Mouse (Mus musculus): ENCODE data around the gene Col2a1. TPM values are rescaled to one million over a fixed set of nuclear protein-coding genes. Genes with fewer than 3 reads are reported as not detected.
A peak's percentile ranks its signal among the peaks of the same experiment; 100 is the strongest.

Col2a1 gene
- polyA plus RNA-seq, 1 experiment from 2014 or later: 1.1 TPM

GRCm38 (mm10) chr15:98001321-98002112 is 3.0 kb downstream of the Col2a1 start:
- H3K9ac ChIP-seq: no peak overlapping the region
- WGBS (ENCODE audit: insufficient replicate concordance): 2% methylated on average over 37 of the region's 37 CpGs
- no peaks in the 10 kb centered on the region for H3K36me3 ChIP-seq
- no peak for ATAC-seq
- H3K4me3 ChIP-seq: peak overlapping the region; percentile 23
- H3K27me3 ChIP-seq (replicated peaks): peaks cover 100% of the 10 kb centered on the region
- no peaks in the 10 kb centered on the region for H3K9me3 ChIP-seq (replicated peaks)
- H3K27ac ChIP-seq: no peak overlapping the region
- peak overlapping the region; percentile 36 for H3K4me2 ChIP-seq
- H3K4me1 ChIP-seq: peaks cover 29% of the 10 kb centered on the region

- no peaks in the 10 kb centered on the region for H3K9me3 ChIP-seq (replicated peaks)
- 4% methylated on average over 7 of the region's 7 CpGs for whole genome bisulfite sequencing (ENCODE audit: insufficient replicate concordance)
- H3K36me3 ChIP-seq: no peaks in the 10 kb centered on the region
- H3K4me2 ChIP-seq: no peak overlapping the region
- H3K27ac ChIP-seq: no peak overlapping the region
- no peak overlapping the region for H3K4me3 ChIP-seq
- H3K9ac ChIP-seq: no peak overlapping the region
- peaks cover 93% of the 10 kb centered on the region for H3K27me3 ChIP-seq (replicated peaks)
- no peak for ATAC-seq
- H3K4me1 ChIP-seq: peaks cover 28% of the 10 kb centered on the region
These were observed 4.5 kb downstream of the Col2a1 start for GRCm38 (mm10) chr15:97999991-98000390.

- Histone ChIP-seq H3K9me3 (replicated peaks) (no peaks in the 10 kb centered on the region), H3K4me3 (no peak overlapping the region), H3K9ac (no peak overlapping the region), H3K4me2 (no peak overlapping the region), H3K27ac (no peak overlapping the region), H3K27me3 (replicated peaks) (peaks cover 93% of the 10 kb centered on the region), H3K4me1 (peaks cover 23% of the 10 kb centered on the region), H3K36me3 (no peaks in the 10 kb centered on the region)
- ATAC-seq: no peak
- WGBS (ENCODE audit: insufficient replicate concordance): 10% methylated on average over 13 of the region's 13 CpGs
These were observed 4.9 kb downstream of the Col2a1 start for GRCm38 (mm10) chr15:97999546-97999945.

GRCm38 (mm10) chr15:97996716-97997256 is 7.7 kb downstream of the Col2a1 start:
- Histone ChIP-seq H3K9me3 (replicated peaks) (no peaks in the 10 kb centered on the region), H3K4me2 (no peak overlapping the region), H3K27ac (no peak overlapping the region), H3K27me3 (replicated peaks) (peaks cover 79% of the 10 kb centered on the region), H3K9ac (no peak overlapping the region), H3K4me1 (0 out of 2 replicates have a peak, but pooled peaks cover 11% of the 10 kb centered on the region), H3K4me3 (no peak overlapping the region), H3K36me3 (no peaks in the 10 kb centered on the region)
- no peak for ATAC-seq
- WGBS (ENCODE audit: insufficient replicate concordance): 70% methylated on average over 13 of the region's 13 CpGs

GRCm38 (mm10) chr15:97992712-97993286 is 11.7 kb downstream of the Col2a1 start:
- H3K9ac ChIP-seq: no peak overlapping the region
- ATAC-seq: peak; percentile 85
- no peaks in the 10 kb centered on the region for H3K9me3 ChIP-seq (replicated peaks)
- H3K4me2 ChIP-seq: peak overlapping the region; percentile 46
- 9% methylated on average over 18 of the region's 18 CpGs for WGBS (ENCODE audit: insufficient replicate concordance)
- no peak overlapping the region for H3K4me3 ChIP-seq
- no peaks in the 10 kb centered on the region for H3K36me3 ChIP-seq
- peak overlapping the region; percentile 45; the same call in 1 of the 2 replicates for H3K27ac ChIP-seq
- H3K4me1 ChIP-seq: 0 out of 2 replicates have a peak, but pooled peaks cover 8% of the 10 kb centered on the region
- H3K27me3 ChIP-seq (replicated peaks): peaks cover 71% of the 10 kb centered on the region

- Histone ChIP-seq H3K27ac (peak overlapping the region; percentile 45; the same call in 1 of the 2 replicates), H3K4me2 (peak overlapping the region; percentile 46), H3K27me3 (replicated peaks) (peaks cover 64% of the 10 kb centered on the region), H3K4me3 (no peak overlapping the region), H3K9me3 (replicated peaks) (no peaks in the 10 kb centered on the region), H3K4me1 (0 out of 2 replicates have a peak, but pooled peaks cover 8% of the 10 kb centered on the region), H3K9ac (no peak overlapping the region), H3K36me3 (no peaks in the 10 kb centered on the region)
- ATAC-seq: no peak
- 49% methylated on average over 13 of the region's 13 CpGs for WGBS (ENCODE audit: insufficient replicate concordance)
These were observed 12.3 kb downstream of the Col2a1 start for GRCm38 (mm10) chr15:97992027-97992711.

- H3K27ac ChIP-seq: no peak overlapping the region
These were observed 13.1 kb downstream of the Col2a1 start for GRCm38 (mm10) chr15:97991285-97991895.

GRCm38 (mm10) chr15:97990721-97991120 is 13.8 kb downstream of the Col2a1 start:
- Histone ChIP-seq H3K4me3 (no peak overlapping the region), H3K27ac (no peak overlapping the region), H3K9me3 (replicated peaks) (no peaks in the 10 kb centered on the region), H3K4me1 (0 out of 2 replicates have a peak, but pooled peaks cover 8% of the 10 kb centered on the region), H3K36me3 (no peaks in the 10 kb centered on the region), H3K9ac (no peak overlapping the region), H3K4me2 (no peak overlapping the region), H3K27me3 (replicated peaks) (peaks cover 50% of the 10 kb centered on the region)
- 30% methylated on average over 4 of the region's 4 CpGs for WGBS (ENCODE audit: insufficient replicate concordance)
- ATAC-seq: no peak

More at GRCm38 (mm10) chr15:97991285-97991895, 13.1 kb downstream of the Col2a1 start:
- WGBS (ENCODE audit: insufficient replicate concordance): 23% methylated on average over 12 of the region's 12 CpGs
- no peaks in the 10 kb centered on the region for H3K9me3 ChIP-seq (replicated peaks)
- H3K4me1 ChIP-seq: 0 out of 2 replicates have a peak, but pooled peaks cover 8% of the 10 kb centered on the region
- no peak overlapping the region for H3K9ac ChIP-seq
- H3K27me3 ChIP-seq (replicated peaks): peaks cover 57% of the 10 kb centered on the region
- no peak for ATAC-seq
- no peak overlapping the region for H3K4me3 ChIP-seq
- H3K4me2 ChIP-seq: no peak overlapping the region
- H3K36me3 ChIP-seq: no peaks in the 10 kb centered on the region

- Histone ChIP-seq H3K9ac (no peak overlapping the region), H3K4me3 (no peak overlapping the region), H3K27me3 (replicated peaks) (peaks cover 50% of the 10 kb centered on the region), H3K36me3 (no peaks in the 10 kb centered on the region), H3K9me3 (replicated peaks) (no peaks in the 10 kb centered on the region), H3K4me1 (0 out of 2 replicates have a peak, but pooled peaks cover 8% of the 10 kb centered on the region), H3K4me2 (no peak overlapping the region), H3K27ac (no peak overlapping the region)
- ATAC-seq: no peak
- 8% methylated on average over 6 of the region's 6 CpGs for WGBS (ENCODE audit: insufficient replicate concordance)
These were observed 14.4 kb downstream of the Col2a1 start for GRCm38 (mm10) chr15:97990124-97990523.

- Histone ChIP-seq H3K9me3 (replicated peaks) (no peaks in the 10 kb centered on the region), H3K4me2 (no peak overlapping the region), H3K4me1 (0 out of 2 replicates have a peak, but pooled peaks cover 8% of the 10 kb centered on the region), H3K27me3 (replicated peaks) (peaks cover 45% of the 10 kb centered on the region), H3K9ac (no peak overlapping the region), H3K4me3 (no peak overlapping the region), H3K27ac (no peak overlapping the region), H3K36me3 (no peaks in the 10 kb centered on the region)
- ATAC-seq: no peak
- 60% methylated on average over 1 of the region's 1 CpGs for WGBS (ENCODE audit: insufficient replicate concordance)
These were observed 15.0 kb downstream of the Col2a1 start for GRCm38 (mm10) chr15:97989544-97989943.

GRCm38 (mm10) chr15:97981560-97981959 is 22.9 kb downstream of the Col2a1 start:
- no peak for ATAC-seq
- no peak overlapping the region for H3K4me2 ChIP-seq
- H3K4me3 ChIP-seq: no peak overlapping the region
- H3K9me3 ChIP-seq (replicated peaks): peaks cover 8% of the 10 kb centered on the region
- H3K27ac ChIP-seq: no peak overlapping the region
- H3K4me1 ChIP-seq: no peaks in the 10 kb centered on the region
- WGBS (ENCODE audit: insufficient replicate concordance): 76% methylated on average over 6 of the region's 6 CpGs
- no peak overlapping the region for H3K9ac ChIP-seq
- no peaks in the 10 kb centered on the region for H3K36me3 ChIP-seq
- H3K27me3 ChIP-seq (replicated peaks): no peaks in the 10 kb centered on the region

All from liver, embryonic 12.5 days (tissue).